Mouse (Mus musculus): ENCODE measurements around the gene Tmc6. TPM values are rescaled to one million over a fixed set of nuclear protein-coding genes. Genes with fewer than 3 reads are reported as not detected.

Gene Tmc6
- polyA plus RNA-seq, 1 experiment from 2014 or later = 20.2 TPM

DNA sequence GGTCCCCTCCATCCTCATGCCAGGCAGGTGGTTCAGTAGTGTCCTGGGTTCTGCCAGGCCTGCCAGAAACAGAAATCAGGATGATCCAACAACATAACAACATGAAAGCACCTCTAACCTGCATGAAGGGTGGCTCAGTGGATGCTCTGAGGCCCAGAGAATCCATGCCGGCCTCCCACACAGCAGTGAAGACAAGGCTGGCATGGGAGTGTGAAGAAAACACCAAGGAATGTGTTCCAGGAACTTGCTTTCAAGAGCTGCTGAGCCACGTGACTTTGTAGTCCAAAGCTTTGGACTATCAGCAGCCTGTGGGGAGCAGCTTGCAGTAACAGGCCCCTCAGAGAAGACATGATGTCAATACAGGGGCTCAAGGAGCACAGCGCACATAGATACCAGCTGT, 15.7 kb downstream of the Tmc6 start:
- Histone ChIP-seq H3K4me2 (ENCODE audit: low read depth, low read length) (no peak overlapping the region), H3K9me3 (ENCODE audit: low read length) (no peaks in the 10 kb centered on the region), H3K36me3 (replicated peaks; ENCODE audit: insufficient read depth, low read length) (peaks cover 70% of the 10 kb centered on the region), H3K9ac (replicated peaks) (no peak overlapping the region), H3K4me3 (ENCODE audit: low read depth, low read length) (no peak overlapping the region), H3K4me1 (ENCODE audit: insufficient read depth) (no peaks in the 10 kb centered on the region), H3K27me3 (ENCODE audit: insufficient read depth, low read length) (no peaks in the 10 kb centered on the region), H3K27ac (ENCODE audit: low read depth) (no peak overlapping the region)
- ATAC-seq (no peak), DNase-seq (no peak)
- 86% methylated on average over 3 of the region's 3 CpGs for WGBS (ENCODE audit: insufficient replicate concordance)
- TF ChIP-seq EP300 (IDR thresholded peaks at IDR 0.05; ENCODE audit: low read depth) (no peak), CTCF (IDR thresholded peaks at IDR 0.05; ENCODE audit: low read depth) (no peak)

DNA sequence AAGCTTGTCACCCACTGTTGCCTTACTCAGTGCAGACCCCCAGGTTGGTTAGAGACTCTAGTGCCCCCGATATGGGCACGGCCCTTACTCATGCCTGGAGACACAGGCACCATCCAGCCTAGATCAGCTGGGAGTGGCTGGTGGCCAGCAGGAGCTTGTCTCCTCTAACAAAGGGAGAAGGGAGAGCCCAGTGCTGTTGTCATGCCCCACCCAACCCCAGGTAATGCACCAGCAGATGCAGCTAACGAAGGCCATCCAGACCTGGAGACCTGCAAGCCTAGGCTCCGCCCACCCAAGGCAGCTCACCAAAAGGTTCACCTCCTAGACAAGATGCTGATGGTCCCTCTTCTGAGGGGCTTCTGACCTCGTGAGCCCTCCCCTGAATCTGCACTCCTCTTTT, 16.6 kb downstream of the Tmc6 start:
- 79% methylated on average over 5 of the region's 5 CpGs for WGBS (ENCODE audit: insufficient replicate concordance)
- no peak overlapping the region for H3K27ac ChIP-seq (ENCODE audit: low read depth)
- no peak overlapping the region for H3K4me2 ChIP-seq (ENCODE audit: low read depth, low read length)
- peaks cover 71% of the 10 kb centered on the region for H3K36me3 ChIP-seq (replicated peaks; ENCODE audit: insufficient read depth, low read length)
- no peaks in the 10 kb centered on the region for H3K27me3 ChIP-seq (ENCODE audit: insufficient read depth, low read length)
- TF ChIP-seq EP300 (IDR thresholded peaks at IDR 0.05; ENCODE audit: low read depth) (no peak), CTCF (IDR thresholded peaks at IDR 0.05; ENCODE audit: low read depth) (no peak)
- no peaks in the 10 kb centered on the region for H3K4me1 ChIP-seq (ENCODE audit: insufficient read depth)
- H3K9me3 ChIP-seq (ENCODE audit: low read length) = no peaks in the 10 kb centered on the region
- H3K4me3 ChIP-seq (ENCODE audit: low read depth, low read length) = no peak overlapping the region
- no peak for ATAC-seq
- H3K9ac ChIP-seq (replicated peaks) = no peak overlapping the region
- DNase-seq = no peak

DNA sequence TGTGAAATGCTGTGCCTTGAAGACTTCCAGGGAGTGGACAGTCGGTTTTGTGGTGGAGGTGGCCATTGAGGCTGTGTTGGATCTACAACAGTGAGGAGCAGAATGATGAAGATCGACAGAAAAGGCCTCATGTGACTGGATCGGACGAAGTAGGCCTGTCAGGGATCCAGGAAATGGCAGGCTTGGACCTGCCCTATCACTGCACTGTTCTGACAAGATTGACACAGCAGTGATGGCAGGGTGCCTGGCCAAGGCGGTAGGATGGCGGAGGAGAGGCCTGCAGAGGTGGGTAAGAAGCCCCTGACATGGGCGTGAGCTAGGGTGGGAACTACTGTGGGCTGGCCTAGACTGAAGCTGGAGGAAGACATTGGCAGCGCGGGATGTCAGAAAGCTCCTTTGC, 17.7 kb downstream of the Tmc6 start:
- 87% methylated on average over 9 of the region's 9 CpGs for WGBS (ENCODE audit: insufficient replicate concordance)
- Histone ChIP-seq H3K27ac (ENCODE audit: low read depth) (no peak overlapping the region), H3K4me3 (ENCODE audit: low read depth, low read length) (no peak overlapping the region), H3K36me3 (replicated peaks; ENCODE audit: insufficient read depth, low read length) (peaks cover 69% of the 10 kb centered on the region), H3K9ac (replicated peaks) (no peak overlapping the region), H3K4me1 (ENCODE audit: insufficient read depth) (no peaks in the 10 kb centered on the region), H3K4me2 (ENCODE audit: low read depth, low read length) (no peak overlapping the region), H3K9me3 (ENCODE audit: low read length) (no peaks in the 10 kb centered on the region), H3K27me3 (ENCODE audit: insufficient read depth, low read length) (no peaks in the 10 kb centered on the region)
- DNase-seq (no peak), ATAC-seq (no peak)
- TF ChIP-seq CTCF (IDR thresholded peaks at IDR 0.05; ENCODE audit: low read depth) (no peak), EP300 (IDR thresholded peaks at IDR 0.05; ENCODE audit: low read depth) (no peak)

DNA sequence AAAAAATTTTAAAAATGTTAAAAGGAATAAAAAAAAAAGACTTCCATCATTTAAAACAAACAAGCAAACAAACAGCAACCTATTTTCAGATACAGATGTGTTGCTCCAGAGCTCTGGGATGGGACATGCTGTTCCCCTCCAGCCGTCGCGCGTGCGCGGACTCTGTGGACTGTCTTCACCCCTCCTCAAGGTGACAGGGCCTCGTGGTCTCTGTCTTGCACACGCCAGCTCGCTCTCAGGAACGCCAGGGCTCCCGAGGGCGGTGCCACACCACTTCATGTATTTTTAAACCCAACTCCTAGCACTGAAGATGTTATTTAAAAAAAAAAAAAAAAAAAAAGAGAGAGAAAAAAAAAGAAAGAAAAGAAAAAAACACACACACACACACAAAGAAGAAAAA, 19.8 kb downstream of the Tmc6 start:
- WGBS (ENCODE audit: insufficient replicate concordance) = 74% methylated on average over 12 of the region's 12 CpGs
- peaks cover 74% of the 10 kb centered on the region for H3K36me3 ChIP-seq (replicated peaks; ENCODE audit: insufficient read depth, low read length)
- H3K27ac ChIP-seq (ENCODE audit: low read depth) = no peak overlapping the region
- no peak for TF ChIP-seq CTCF (IDR thresholded peaks at IDR 0.05; ENCODE audit: low read depth)
- TF ChIP-seq EP300 (IDR thresholded peaks at IDR 0.05; ENCODE audit: low read depth) = no peak
- no peak overlapping the region for H3K9ac ChIP-seq (replicated peaks)
- ATAC-seq = no peak
- no peaks in the 10 kb centered on the region for H3K27me3 ChIP-seq (ENCODE audit: insufficient read depth, low read length)
- no peak overlapping the region for H3K4me2 ChIP-seq (ENCODE audit: low read depth, low read length)
- H3K9me3 ChIP-seq (ENCODE audit: low read length) = no peaks in the 10 kb centered on the region
- H3K4me1 ChIP-seq (ENCODE audit: insufficient read depth) = no peaks in the 10 kb centered on the region
- DNase-seq = no peak
- H3K4me3 ChIP-seq (ENCODE audit: low read depth, low read length) = no peak overlapping the region

DNA sequence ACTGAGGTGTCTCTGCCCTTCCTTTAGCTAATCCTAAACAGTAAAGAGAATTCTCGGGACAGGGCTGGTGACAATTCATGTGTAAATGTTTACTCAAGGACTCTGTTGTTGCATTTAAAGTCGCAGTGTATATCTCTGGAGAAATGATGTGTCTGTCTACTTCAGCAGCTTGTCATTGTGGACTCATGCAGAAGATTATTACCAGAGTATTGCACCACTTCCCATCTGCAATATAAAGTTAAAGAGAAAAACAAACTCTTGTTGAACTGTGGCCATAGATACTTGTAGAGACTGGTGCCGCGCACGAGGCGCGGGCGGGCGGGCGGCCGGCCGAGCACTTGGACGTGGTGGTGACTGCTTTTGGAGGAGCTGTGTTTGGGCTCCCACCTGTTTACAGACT, 20.2 kb downstream of the Tmc6 start:
- TF ChIP-seq CTCF (IDR thresholded peaks at IDR 0.05; ENCODE audit: low read depth) (no peak), EP300 (IDR thresholded peaks at IDR 0.05; ENCODE audit: low read depth) (no peak)
- no peaks in the 10 kb centered on the region for H3K27me3 ChIP-seq (ENCODE audit: insufficient read depth, low read length)
- H3K4me1 ChIP-seq (ENCODE audit: insufficient read depth) = no peaks in the 10 kb centered on the region
- H3K36me3 ChIP-seq (replicated peaks; ENCODE audit: insufficient read depth, low read length) = peaks cover 75% of the 10 kb centered on the region
- H3K4me3 ChIP-seq (ENCODE audit: low read depth, low read length) = no peak overlapping the region
- H3K9ac ChIP-seq (replicated peaks) = no peak overlapping the region
- no peak overlapping the region for H3K4me2 ChIP-seq (ENCODE audit: low read depth, low read length)
- ATAC-seq (no peak), DNase-seq (no peak)
- 86% methylated on average over 13 of the region's 13 CpGs for WGBS (ENCODE audit: insufficient replicate concordance)
- no peaks in the 10 kb centered on the region for H3K9me3 ChIP-seq (ENCODE audit: low read length)
- no peak overlapping the region for H3K27ac ChIP-seq (ENCODE audit: low read depth)

DNA sequence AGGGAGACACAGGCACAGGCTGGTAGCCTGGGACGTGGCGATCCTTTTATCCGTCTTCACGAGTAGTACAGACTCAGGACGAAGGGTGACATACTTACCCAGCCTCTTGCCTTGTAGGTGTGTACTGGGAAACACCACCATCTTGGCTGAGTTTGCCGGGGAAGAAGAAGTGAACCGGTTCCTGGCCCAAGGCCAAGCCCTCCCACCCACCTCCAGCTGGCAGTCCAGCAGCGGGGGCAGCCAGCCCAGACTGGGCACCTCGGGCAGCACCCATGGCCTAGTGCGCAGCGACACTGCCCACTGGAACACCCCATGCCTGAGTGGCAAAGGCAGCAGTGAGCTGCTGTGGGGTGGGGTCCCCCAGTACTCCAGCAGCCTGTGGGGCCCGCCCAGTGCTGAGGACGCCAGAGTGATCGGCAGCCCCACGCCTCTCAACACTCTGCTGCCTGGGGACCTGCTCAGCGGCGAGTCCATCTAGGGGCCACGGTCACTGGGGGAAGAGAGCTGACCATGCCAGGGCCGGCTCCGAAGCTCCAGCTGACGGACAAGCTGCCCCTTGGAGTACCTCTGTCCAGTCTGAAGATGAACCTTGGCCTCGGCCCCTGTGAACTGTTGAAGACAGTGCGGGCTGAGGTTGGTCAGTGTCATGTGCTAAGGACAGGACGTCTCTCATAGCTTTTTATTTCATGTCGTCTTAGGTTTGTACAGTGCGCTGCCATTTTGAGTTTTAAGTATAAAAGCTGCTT, 21.5 kb downstream of the Tmc6 start:
- Histone ChIP-seq H3K4me2 (ENCODE audit: low read depth, low read length) (no peak overlapping the region), H3K4me3 (ENCODE audit: low read depth, low read length) (no peak overlapping the region), H3K9me3 (ENCODE audit: low read length) (no peaks in the 10 kb centered on the region), H3K9ac (replicated peaks) (no peak overlapping the region), H3K36me3 (replicated peaks; ENCODE audit: insufficient read depth, low read length) (peaks cover 72% of the 10 kb centered on the region), H3K4me1 (ENCODE audit: insufficient read depth) (no peaks in the 10 kb centered on the region), H3K27me3 (ENCODE audit: insufficient read depth, low read length) (no peaks in the 10 kb centered on the region), H3K27ac (ENCODE audit: low read depth) (no peak overlapping the region)
- WGBS (ENCODE audit: insufficient replicate concordance) = 90% methylated on average over 26 of the region's 26 CpGs
- DNase-seq = no peak
- no peak for ATAC-seq
- TF ChIP-seq EP300 (IDR thresholded peaks at IDR 0.05; ENCODE audit: low read depth) = no peak
- no peak for TF ChIP-seq CTCF (IDR thresholded peaks at IDR 0.05; ENCODE audit: low read depth)

Measured in liver, postnatal 0 days (tissue).